Mouse (Mus musculus) forebrain, embryonic 16.5 days (tissue): Measurements from ENCODE around the gene Serinc5. TPM values are rescaled to one million over a fixed set of nuclear protein-coding genes. Genes with fewer than 3 reads are reported as not detected.
"Not testable (repeated sequence)": the region's sequence is repeated elsewhere in the genome, so short reads cannot be mapped to it uniquely, and the experiment has no call there.

Experiments
- ATAC-seq: fragments of 200-750 bp; cut with Nextera tagmentation; 2 replicates; pipeline ENCODE4 v1.8.0; 2017; ENCODE audit warnings: mild to moderate bottlenecking, moderate library complexity
- H3K27ac ChIP-seq: fragments of 300-500 bp; sonication (generic); 2 replicates; pipeline ENCODE4 v1.5.1; 2014; ENCODE audit warnings: low read length, control low read depth
- H3K27me3 ChIP-seq: fragments of 300-500 bp; sonication (generic); replicated peaks from 2 replicates; pipeline ENCODE4 v1.6.1; 2014; ENCODE audit warnings: low read length; ENCODE audit not compliant: control insufficient read depth, insufficient read depth
- H3K36me3 ChIP-seq: fragments of 300-500 bp; sonication (generic); 2 replicates; pipeline ENCODE4 v1.6.1; 2014; ENCODE audit not compliant: control insufficient read depth, insufficient read depth
- H3K4me1 ChIP-seq: fragments of 300-500 bp; sonication (generic); replicated peaks from 2 replicates; pipeline ENCODE4 v1.6.1; 2014; ENCODE audit warnings: low read length; ENCODE audit not compliant: control insufficient read depth, insufficient read depth
- H3K4me2 ChIP-seq: fragments of 300-500 bp; sonication (generic); 2 replicates; pipeline ENCODE4 v1.6.1; 2014; ENCODE audit warnings: mild to moderate bottlenecking, low read length, control low read depth
- H3K4me3 ChIP-seq: fragments of 300-500 bp; sonication (generic); replicated peaks from 2 replicates; pipeline ENCODE4 v1.5.1; 2014; ENCODE audit warnings: mild to moderate bottlenecking, low read length, control low read depth
- H3K9ac ChIP-seq: fragments of 300-500 bp; sonication (generic); replicated peaks from 2 replicates; pipeline ENCODE4 v1.6.1; 2014; ENCODE audit warnings: low read depth, low read length, control low read depth
- H3K9me3 ChIP-seq: fragments of 300-500 bp; sonication (generic); 2 replicates; pipeline ENCODE4 v1.6.1; 2016; ENCODE audit warnings: low read length; ENCODE audit not compliant: control insufficient read depth
- WGBS: fragments of 180-500 bp; shearing (Covaris S2); extraction: QIAGEN DNeasy Blood & Tissue Kit; methylation state at CpG from one replicate; pipeline ENCODE4 v1.1.7; 2014; 5-methylcytosine and 5-hydroxymethylcytosine counted together
- polyA plus RNA-seq: library from polyadenylated mRNA; unstranded; fragments of >200 nt; fragmentation: Nextera tagmentation; extraction: Ambion mirVana; gene quantifications from 2 replicates; pipeline ENCODE4 v1.2.1, GENCODE M21; 2015

Serinc5 gene
- polyA plus RNA-seq, 1 experiment from 2014 or later = 21.6 TPM

DNA sequence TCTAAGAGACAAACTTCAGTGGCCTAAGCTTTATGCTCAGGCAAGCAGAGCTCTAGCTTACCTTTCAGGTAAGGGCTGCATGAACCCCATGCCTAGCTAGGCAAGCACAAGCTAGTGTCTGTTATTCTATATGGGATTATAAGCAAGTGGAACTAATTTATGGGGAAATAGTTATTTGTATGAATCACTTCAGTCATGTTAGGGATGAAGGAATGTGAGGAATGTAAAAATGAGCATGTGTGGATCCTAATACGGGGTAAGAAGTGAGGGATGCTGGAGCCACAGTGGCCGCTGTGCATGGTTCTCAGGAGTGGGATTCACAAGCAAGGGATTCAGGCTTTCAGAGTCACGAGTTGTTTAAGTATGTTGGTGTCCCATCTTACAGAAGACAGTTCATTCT is 64.4 kb downstream of the Serinc5 start:
- Histone ChIP-seq H3K36me3 (no peaks in the 10 kb centered on the region), H3K9me3 (no peaks in the 10 kb centered on the region), H3K4me3 (no peak overlapping the region), H3K4me2 (no peak overlapping the region), H3K4me1 (no peaks in the 10 kb centered on the region), H3K27ac (no peak overlapping the region), H3K9ac (no peak overlapping the region), H3K27me3 (no peaks in the 10 kb centered on the region)
- 78% methylated on average over 3 of the region's 3 CpGs for WGBS
- ATAC-seq = no peak

DNA sequence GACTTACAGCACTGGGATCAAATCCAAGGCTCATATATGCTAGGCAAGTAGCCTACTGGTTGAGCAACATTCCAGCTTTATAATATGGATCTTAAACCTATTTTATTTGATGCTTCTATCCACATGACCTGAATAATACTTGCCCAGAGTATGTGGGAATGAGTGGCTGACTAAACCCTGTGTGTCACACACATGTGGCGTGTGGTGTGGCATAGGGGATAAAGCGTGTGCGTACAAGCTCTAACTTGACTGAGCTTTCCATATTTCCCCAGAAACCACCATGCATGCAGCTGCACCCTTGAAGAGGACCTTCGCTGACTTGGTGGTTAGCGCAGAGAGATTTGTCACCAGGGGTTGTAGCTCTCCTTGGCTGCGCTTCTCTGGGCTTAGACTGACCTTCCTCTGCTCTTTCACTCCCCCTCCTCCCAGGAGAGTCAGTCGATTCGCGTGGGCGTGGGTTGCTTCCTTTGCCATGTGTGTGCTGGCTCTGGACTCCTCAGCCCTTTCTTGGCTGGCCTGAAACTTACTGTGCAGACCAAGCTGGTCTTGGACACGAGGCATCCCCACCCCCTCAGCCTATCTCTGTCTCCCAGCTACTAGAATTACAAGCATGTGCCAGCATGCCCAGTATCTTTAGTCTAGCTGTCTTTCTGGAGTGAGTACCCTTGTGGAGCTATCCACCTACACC is 65.2 kb downstream of the Serinc5 start:
- H3K4me2 ChIP-seq = no peak overlapping the region
- no peak for ATAC-seq
- H3K9ac ChIP-seq = no peak overlapping the region
- H3K4me3 ChIP-seq = no peak overlapping the region
- H3K36me3 ChIP-seq = no peaks in the 10 kb centered on the region
- H3K27me3 ChIP-seq = no peaks in the 10 kb centered on the region
- WGBS = 83% methylated on average over 11 of the region's 11 CpGs
- H3K4me1 ChIP-seq = no peaks in the 10 kb centered on the region
- no peak overlapping the region for H3K27ac ChIP-seq
- no peaks in the 10 kb centered on the region for H3K9me3 ChIP-seq

DNA sequence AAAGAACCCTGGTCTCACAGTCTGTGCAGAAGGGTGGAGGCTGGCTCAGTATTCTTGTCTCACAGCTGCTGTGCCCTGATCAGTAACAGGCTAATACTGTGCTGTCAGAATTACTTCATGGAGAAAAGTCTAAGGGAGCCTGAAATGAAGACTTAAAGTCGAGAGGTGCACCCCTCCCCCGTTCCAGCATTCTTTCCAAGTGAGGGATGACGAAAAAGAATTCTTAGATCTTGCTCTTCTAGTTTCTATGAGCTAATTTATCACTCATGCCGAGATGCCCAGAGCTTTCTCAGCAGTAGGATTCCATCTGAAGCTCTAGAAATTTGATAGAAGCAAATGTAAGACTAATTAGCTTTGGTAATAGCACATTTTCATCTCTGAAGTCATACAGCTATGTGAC is 66.8 kb downstream of the Serinc5 start:
- WGBS = 68% methylated on average over 4 of the region's 4 CpGs
- Histone ChIP-seq H3K4me1 (no peaks in the 10 kb centered on the region), H3K9ac (no peak overlapping the region), H3K4me3 (no peak overlapping the region), H3K36me3 (no peaks in the 10 kb centered on the region), H3K4me2 (no peak overlapping the region), H3K9me3 (no peaks in the 10 kb centered on the region), H3K27ac (no peak overlapping the region), H3K27me3 (no peaks in the 10 kb centered on the region)
- no peak for ATAC-seq

DNA sequence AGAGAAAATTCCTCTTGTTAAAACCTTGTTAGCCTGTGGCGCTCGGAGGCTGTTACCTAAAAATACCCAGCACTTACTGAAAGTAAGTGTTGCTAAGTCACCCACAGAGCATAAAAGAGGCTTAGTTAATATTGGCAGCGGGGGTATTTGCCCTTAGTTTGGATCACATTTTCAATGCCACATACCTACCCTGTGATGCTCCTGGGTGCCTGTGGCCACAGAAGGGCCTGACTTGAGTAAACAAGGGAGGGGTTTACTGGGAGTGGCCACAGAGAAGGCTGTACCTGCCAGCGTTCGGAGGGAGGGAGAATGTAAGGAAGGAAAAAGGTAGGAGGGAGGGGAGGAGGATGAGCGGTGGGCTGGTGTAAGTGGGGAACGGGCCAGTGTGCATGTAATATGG is 68.8 kb downstream of the Serinc5 start:
- no peak overlapping the region for H3K9ac ChIP-seq
- no peaks in the 10 kb centered on the region for H3K9me3 ChIP-seq
- no peaks in the 10 kb centered on the region for H3K4me1 ChIP-seq
- no peaks in the 10 kb centered on the region for H3K27me3 ChIP-seq
- H3K4me2 ChIP-seq = no peak overlapping the region
- no peak overlapping the region for H3K27ac ChIP-seq
- 84% methylated on average over 7 of the region's 7 CpGs for WGBS
- no peak for ATAC-seq
- no peaks in the 10 kb centered on the region for H3K36me3 ChIP-seq
- H3K4me3 ChIP-seq = no peak overlapping the region

DNA sequence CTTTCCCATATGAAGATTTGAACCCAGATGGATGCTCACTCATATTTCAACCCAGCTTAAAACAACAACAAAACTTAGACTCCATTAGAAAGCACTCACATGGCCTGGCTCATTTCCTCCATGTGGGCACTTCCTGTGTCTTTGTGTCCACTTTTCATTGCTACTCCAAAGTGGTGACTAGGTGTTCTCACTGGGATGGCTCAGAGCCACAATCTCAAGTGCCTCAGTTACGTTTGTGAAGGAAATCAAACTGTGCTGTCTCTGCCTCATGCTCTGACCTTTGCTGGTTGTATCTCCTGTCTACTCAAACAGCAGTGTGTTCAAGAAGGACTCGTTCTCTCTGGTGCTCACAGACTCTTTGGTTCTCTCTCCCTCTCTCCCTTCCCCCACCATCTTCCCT is 70.7 kb downstream of the Serinc5 start:
- no peaks in the 10 kb centered on the region for H3K27me3 ChIP-seq
- H3K9ac ChIP-seq = no peak overlapping the region
- no peak for ATAC-seq
- H3K4me2 ChIP-seq = no peak overlapping the region
- H3K36me3 ChIP-seq = peaks cover 6% of the 10 kb centered on the region
- WGBS = 75% methylated on average over 2 of the region's 2 CpGs
- no peak overlapping the region for H3K27ac ChIP-seq
- H3K4me1 ChIP-seq = no peaks in the 10 kb centered on the region
- H3K9me3 ChIP-seq = no peaks in the 10 kb centered on the region
- H3K4me3 ChIP-seq = no peak overlapping the region

DNA sequence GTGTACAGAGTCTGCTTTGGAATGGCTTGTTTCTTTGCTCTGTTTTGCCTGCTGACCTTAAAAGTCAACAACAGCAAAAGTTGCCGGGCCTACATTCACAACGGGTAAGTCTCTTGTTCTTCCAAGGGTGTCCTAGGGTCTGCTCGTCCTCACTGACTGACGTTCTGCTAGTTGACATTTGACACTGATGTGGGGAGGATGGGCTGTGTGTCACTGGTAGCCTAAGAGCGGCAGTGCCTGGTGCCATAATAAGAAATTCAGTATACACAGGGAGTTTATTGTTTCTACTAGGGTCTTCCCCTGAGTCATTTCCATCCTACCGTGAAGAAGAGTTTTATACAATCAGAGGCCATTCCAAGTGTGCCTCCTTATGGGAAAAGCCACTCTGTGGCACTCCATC is 71.9 kb downstream of the Serinc5 start:
- Histone ChIP-seq H3K27ac (no peak overlapping the region), H3K4me1 (no peaks in the 10 kb centered on the region), H3K9ac (no peak overlapping the region), H3K36me3 (peaks cover 9% of the 10 kb centered on the region), H3K9me3 (no peaks in the 10 kb centered on the region), H3K27me3 (no peaks in the 10 kb centered on the region), H3K4me3 (no peak overlapping the region), H3K4me2 (no peak overlapping the region)
- ATAC-seq = no peak
- WGBS = 59% methylated on average over 6 of the region's 6 CpGs

- WGBS = 68% methylated on average over 4 of the region's 4 CpGs
- H3K27ac ChIP-seq = no peak overlapping the region
- H3K27me3 ChIP-seq = no peaks in the 10 kb centered on the region
- H3K4me1 ChIP-seq = no peaks in the 10 kb centered on the region
- no peak for ATAC-seq
- no peak overlapping the region for H3K4me3 ChIP-seq
- H3K9me3 ChIP-seq = no peaks in the 10 kb centered on the region
- no peak overlapping the region for H3K4me2 ChIP-seq
- peaks cover 9% of the 10 kb centered on the region for H3K36me3 ChIP-seq
- no peak overlapping the region for H3K9ac ChIP-seq
These were observed 72.6 kb downstream of the Serinc5 start for GRCm38 (mm10) chr13:92683464-92683863.

GRCm38 (mm10) chr13:92684310-92684709 is 73.4 kb downstream of the Serinc5 start:
- Histone ChIP-seq H3K4me2 (no peak overlapping the region), H3K27ac (no peak overlapping the region), H3K4me3 (no peak overlapping the region), H3K9me3 (no peaks in the 10 kb centered on the region), H3K27me3 (no peaks in the 10 kb centered on the region), H3K4me1 (no peaks in the 10 kb centered on the region), H3K9ac (no peak overlapping the region), H3K36me3 (peaks cover 9% of the 10 kb centered on the region)
- no peak for ATAC-seq
- WGBS = 89% methylated on average over 4 of the region's 4 CpGs

- H3K27ac ChIP-seq = no peak overlapping the region
- no peak overlapping the region for H3K9ac ChIP-seq
- no peaks in the 10 kb centered on the region for H3K27me3 ChIP-seq
- H3K36me3 ChIP-seq = peaks cover 9% of the 10 kb centered on the region
- H3K9me3 ChIP-seq = no peaks in the 10 kb centered on the region
- no peak overlapping the region for H3K4me2 ChIP-seq
- H3K4me3 ChIP-seq = no peak overlapping the region
- 91% methylated on average over 4 of the region's 4 CpGs for WGBS
- H3K4me1 ChIP-seq = no peaks in the 10 kb centered on the region
- no peak for ATAC-seq
These were observed 74.4 kb downstream of the Serinc5 start for GRCm38 (mm10) chr13:92685273-92685672.

- not testable (repeated sequence) for ATAC-seq, H3K9ac ChIP-seq, H3K36me3 ChIP-seq, H3K4me1 ChIP-seq, H3K27ac ChIP-seq, H3K4me2 ChIP-seq, H3K4me3 ChIP-seq, H3K27me3 ChIP-seq, H3K9me3 ChIP-seq
- WGBS = 75% methylated on average over 1 of the region's 1 CpGs
These were observed 76.3 kb downstream of the Serinc5 start for GRCm38 (mm10) chr13:92687151-92687550.
